Mouse (Mus musculus): Measurements from ENCODE around the gene Cdk1.

- TF ChIP-seq EP300 (optimal IDR thresholded peaks at IDR 0.05), result no peak
- no peak for TF ChIP-seq CTCF (IDR thresholded peaks at IDR 0.05; ENCODE audit: low read depth)
Measured at GRCm38 (mm10) chr10:69386767-69387166, 34.0 kb upstream of the Cdk1 start.

Data from stomach, postnatal 0 days (tissue).